Comparison of ENCODE assay signal across 29 mouse cellular contexts in the genomic region with DNA sequence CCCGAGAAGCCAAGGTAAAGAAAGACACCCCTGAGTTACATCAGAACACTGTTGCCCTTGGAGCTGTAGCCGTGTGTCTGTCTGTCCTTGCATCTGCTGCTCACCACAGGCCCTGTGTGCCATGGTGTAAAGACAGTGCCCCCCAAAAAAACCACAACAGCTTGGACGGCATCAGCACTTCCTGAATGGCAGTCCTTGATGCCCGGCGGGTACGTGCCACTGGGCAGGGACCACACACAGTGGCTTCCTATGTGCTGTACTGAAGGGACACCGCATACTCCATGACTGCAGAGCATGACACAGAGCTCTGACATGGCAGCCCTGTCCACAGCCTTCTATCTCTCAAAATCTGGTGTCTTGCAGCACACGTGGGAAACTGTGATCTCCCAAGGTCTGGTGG.
DNase-seq lines count a peak whose midpoint lies in the region; ATAC-seq and TF ChIP-seq lines count a peak whose summit lies in the region.
"Had no signal": no experiment of that assay in that cellular context is flagged by ENCODE, and none has a peak within 500 bp of the region (broad histone marks: within the 10 kb centered on the region; RNA-seq: fewer than 3 reads in every experiment).

No protein-coding gene starts in this region.

- no peak for DNase-seq in forebrain, embryonic 10.5 days (ENCODE audit: extremely low spot score, low spot score)
- DNase-seq in forebrain, embryonic 14.5 days (ENCODE audit: low spot score): no peak
- no peak for DNase-seq in lung, embryonic 14.5 days
- no peak for DNase-seq in lung, postnatal 36 days
- DNase-seq in left cerebral cortex, postnatal 4 days: no peak
- DNase-seq: cerebellum, adult 11-12 months; cerebellum, adult 9-11 months; gastrocnemius, postnatal 36 days; heart, postnatal 36 days; kidney, adult 18-20 months; kidney, postnatal 36 days; liver, embryonic 13.5 days; lung, adult 18-20 months; lung, postnatal 10 days; right cerebral cortex, adult 18-20 months; right cerebral cortex, postnatal 4 days; thymus, adult 2 months; thymus, postnatal 4 days had no signal

- H3K27ac ChIP-seq in forebrain, embryonic 10.5 days: 0 out of 2 replicates have a peak overlapping the region, but pooled peaks have one; percentile 37
- no peak overlapping the region for H3K27ac ChIP-seq in forebrain, embryonic 14.5 days (ENCODE audit: low read depth, low read length)
- peak overlapping the region; percentile 60; the same call in 1 of the 2 replicates for H3K27ac ChIP-seq in lung, embryonic 14.5 days (ENCODE audit: low read depth)
- no peak overlapping the region for H3K27ac ChIP-seq in kidney, embryonic 15.5 days
- H3K27ac ChIP-seq: forebrain, embryonic 13.5 days; hindbrain, embryonic 15.5 days; layer of hippocampus, adult 2 months; liver, embryonic 13.5 days; midbrain, embryonic 15.5 days; stomach, postnatal 0 days had no signal

- TF ChIP-seq CTCF in lung, embryonic 14.5 days (IDR thresholded peaks at IDR 0.05; ENCODE audit: low read depth): no peak

- no peak overlapping the region for H3K4me2 ChIP-seq in forebrain, embryonic 14.5 days (ENCODE audit: low read length)
- H3K4me2 ChIP-seq in lung, embryonic 14.5 days: no peak overlapping the region
- no peak overlapping the region for H3K4me2 ChIP-seq in kidney, embryonic 15.5 days
- H3K4me2 ChIP-seq: embryonic facial prominence, embryonic 15.5 days; forebrain, embryonic 13.5 days; hindbrain, embryonic 15.5 days; limb, embryonic 15.5 days; liver, embryonic 13.5 days; midbrain, embryonic 15.5 days had no signal

- H3K4me1 ChIP-seq in forebrain, embryonic 10.5 days: peaks cover 71% of the 10 kb centered on the region
- 0 out of 2 replicates have a peak, but pooled peaks cover 2% of the 10 kb centered on the region for H3K4me1 ChIP-seq in forebrain, embryonic 14.5 days (ENCODE audit: control insufficient read depth, insufficient read depth, low read length)
- H3K4me1 ChIP-seq in lung, embryonic 14.5 days (ENCODE audit: insufficient read depth): peaks cover 20% of the 10 kb centered on the region
- H3K4me1 ChIP-seq in kidney, embryonic 15.5 days: peaks cover 66% of the 10 kb centered on the region

- H3K36me3 ChIP-seq in forebrain, embryonic 10.5 days (replicated peaks): no peaks in the 10 kb centered on the region
- H3K36me3 ChIP-seq in forebrain, embryonic 14.5 days (ENCODE audit: control insufficient read depth, insufficient read depth, low read length): no peaks in the 10 kb centered on the region
- no peaks in the 10 kb centered on the region for H3K36me3 ChIP-seq in lung, embryonic 14.5 days (ENCODE audit: insufficient read depth)
- H3K36me3 ChIP-seq in kidney, embryonic 15.5 days: no peaks in the 10 kb centered on the region
- H3K36me3 ChIP-seq: embryonic facial prominence, embryonic 15.5 days; hindbrain, embryonic 15.5 days; limb, embryonic 15.5 days; liver, embryonic 13.5 days; midbrain, embryonic 15.5 days had no signal

- ATAC-seq in forebrain, embryonic 14.5 days: no peak
- no peak for ATAC-seq in lung, embryonic 14.5 days (ENCODE audit: insufficient read depth)
- ATAC-seq in megakaryocyte, adult 5-6 weeks (ENCODE audit: poor library complexity, severe bottlenecking): peak; percentile 41
- no peak for ATAC-seq in kidney, embryonic 15.5 days (replicated peaks; ENCODE audit: low FRiP score)
- ATAC-seq: CD4-positive, CD25-positive, alpha-beta regulatory T cell, adult 4 months; forebrain, embryonic 13.5 days; inflammation-experienced regulatory T-cells, adult 6 months; midbrain, embryonic 15.5 days had no signal

- H3K27me3 ChIP-seq in forebrain, embryonic 10.5 days (ENCODE audit: poor library complexity, severe bottlenecking): peaks cover 26% of the 10 kb centered on the region
- H3K27me3 ChIP-seq in forebrain, embryonic 14.5 days (replicated peaks; ENCODE audit: control insufficient read depth, insufficient read depth, low read length): no peaks in the 10 kb centered on the region
- H3K27me3 ChIP-seq in lung, embryonic 14.5 days (ENCODE audit: insufficient read depth, low read length): no peaks in the 10 kb centered on the region
- no peaks in the 10 kb centered on the region for H3K27me3 ChIP-seq in kidney, embryonic 15.5 days
- H3K27me3 ChIP-seq: embryonic facial prominence, embryonic 15.5 days; forebrain, embryonic 13.5 days; hindbrain, embryonic 15.5 days; limb, embryonic 15.5 days; liver, embryonic 13.5 days; midbrain, embryonic 15.5 days had no signal

- intact Hi-C loops in left cerebral cortex, postnatal 4 days (cut with DNase I): no loop called here

- no peaks in the 10 kb centered on the region for H3K9me3 ChIP-seq in forebrain, embryonic 10.5 days
- H3K9me3 ChIP-seq in forebrain, embryonic 14.5 days (replicated peaks; ENCODE audit: control insufficient read depth, low read length): no peaks in the 10 kb centered on the region
- no peaks in the 10 kb centered on the region for H3K9me3 ChIP-seq in lung, embryonic 14.5 days (ENCODE audit: low read depth, low read length)
- no peaks in the 10 kb centered on the region for H3K9me3 ChIP-seq in kidney, embryonic 15.5 days (replicated peaks)
- H3K9me3 ChIP-seq: embryonic facial prominence, embryonic 15.5 days; forebrain, embryonic 13.5 days; hindbrain, embryonic 15.5 days; limb, embryonic 15.5 days; liver, embryonic 13.5 days; midbrain, embryonic 15.5 days had no signal

- no peak overlapping the region for H3K9ac ChIP-seq in forebrain, embryonic 14.5 days (ENCODE audit: low read length)
- no peak overlapping the region for H3K9ac ChIP-seq in lung, embryonic 14.5 days
- H3K9ac ChIP-seq in kidney, embryonic 15.5 days: no peak overlapping the region
- H3K9ac ChIP-seq: embryonic facial prominence, embryonic 15.5 days; forebrain, embryonic 13.5 days; hindbrain, embryonic 15.5 days; limb, embryonic 15.5 days; liver, embryonic 13.5 days; midbrain, embryonic 15.5 days had no signal

- WGBS in forebrain, embryonic 10.5 days: 90% methylated on average over 8 of the region's 8 CpGs
- WGBS in forebrain, embryonic 14.5 days: 88% methylated on average over 8 of the region's 8 CpGs
- WGBS in lung, embryonic 14.5 days: 81% methylated on average over 8 of the region's 8 CpGs
- WGBS in kidney, embryonic 15.5 days: 89% methylated on average over 8 of the region's 8 CpGs

- no peak overlapping the region for H3K4me3 ChIP-seq in forebrain, embryonic 10.5 days
- no peak overlapping the region for H3K4me3 ChIP-seq in forebrain, embryonic 14.5 days (ENCODE audit: low read depth, low read length)
- H3K4me3 ChIP-seq in lung, embryonic 14.5 days (ENCODE audit: low read depth, low read length): no peak overlapping the region
- H3K4me3 ChIP-seq in kidney, embryonic 15.5 days (replicated peaks): no peak overlapping the region
- H3K4me3 ChIP-seq: embryonic facial prominence, embryonic 15.5 days; forebrain, embryonic 13.5 days; hindbrain, embryonic 15.5 days; layer of hippocampus, adult 2 months; limb, embryonic 15.5 days; liver, embryonic 13.5 days; midbrain, embryonic 15.5 days had no signal

Comparison
In these comparisons a context has a peak if more than half of its experiments do, and no peak if none do; other contexts are left out.
1. H3K27ac ChIP-seq: peak in forebrain, embryonic 10.5 days (single experiment) and lung, embryonic 14.5 days (single experiment); none in forebrain, embryonic 14.5 days (single experiment) and kidney, embryonic 15.5 days (single experiment).